Mouse (Mus musculus): Measurements from ENCODE around the gene Lalba.
"Not testable (repeated sequence)": the region's sequence is repeated elsewhere in the genome, so short reads cannot be mapped to it uniquely, and the experiment has no call there.

The Lalba gene

GRCm38 (mm10) chr15:98491332-98491731 is 8.8 kb upstream of the Lalba start:
- peak; percentile 57 for DNase-seq

GRCm38 (mm10) chr15:98486433-98487021 is 4.0 kb upstream of the Lalba start:
- no peak for DNase-seq

GRCm38 (mm10) chr15:98483907-98484886 is 1.7 kb upstream of the Lalba start:
- DNase-seq = peak; percentile 71

GRCm38 (mm10) chr15:98479568-98480102 is 2.9 kb downstream of the Lalba start:
- no peak for DNase-seq

- DNase-seq = no peak
Observed at GRCm38 (mm10) chr15:98476281-98476680, 6.2 kb downstream of the Lalba start.

- DNase-seq = peak; percentile 73
Observed at GRCm38 (mm10) chr15:98475382-98475781, 7.1 kb downstream of the Lalba start.

GRCm38 (mm10) chr15:98474958-98475357 is 7.6 kb downstream of the Lalba start:
- no peak for DNase-seq

GRCm38 (mm10) chr15:98471539-98471938 is 11.0 kb downstream of the Lalba start:
- DNase-seq = no peak

- DNase-seq = no peak
Observed at GRCm38 (mm10) chr15:98469596-98469995, 12.9 kb downstream of the Lalba start, which contains the start of gene OR5BS1P. TSS of gene OR5BS1P (plus strand) at chr15:98469896.

GRCm38 (mm10) chr15:98452288-98452687 is 30.2 kb downstream of the Lalba start, which contains the start of gene Olfr281:
TSS of gene Olfr281 (plus strand) at chr15:98452588.
- DNase-seq = no peak

- DNase-seq = peak; percentile 58
Observed at GRCm38 (mm10) chr15:98448521-98448920, 34.0 kb downstream of the Lalba start.

GRCm38 (mm10) chr15:98444561-98444960 is 38.0 kb downstream of the Lalba start:
- no peak for DNase-seq

- DNase-seq = not testable (repeated sequence)
Observed at GRCm38 (mm10) chr15:98430925-98431324, 51.6 kb downstream of the Lalba start, which contains the start of gene Olfr282. TSS of gene Olfr282 (plus strand) at chr15:98431225.
